Mouse (Mus musculus) midbrain, embryonic 14.5 days (tissue): Measurements from ENCODE around the gene LTO1. TPM values are rescaled to one million over a fixed set of nuclear protein-coding genes. Genes with fewer than 3 reads are reported as not detected.
"Not testable (repeated sequence)": the region's sequence is repeated elsewhere in the genome, so short reads cannot be mapped to it uniquely, and the experiment has no call there.

Experiments used
- ATAC-seq: fragments of 200-750 bp; cut with Nextera tagmentation; 2 replicates; pipeline ENCODE4 v1.8.0; 2017; ENCODE audit warnings: moderate number of reproducible peaks, moderate library complexity; ENCODE audit not compliant: low FRiP score, low TSS enrichment
- DNase-seq: peaks from one replicate; pipeline ENCODE4 v3.0.0-alpha.2; 2015
- H3K27ac ChIP-seq: fragments of 300-500 bp; sonication (generic); replicated peaks from 2 replicates; pipeline ENCODE4 v1.5.1; 2014; ENCODE audit warnings: mild to moderate bottlenecking, low read depth, low read length, moderate library complexity
- H3K27me3 ChIP-seq: fragments of 300-500 bp; sonication (generic); 2 replicates; pipeline ENCODE4 v1.6.1; 2014; ENCODE audit warnings: low read length, control low read depth, mixed read lengths; ENCODE audit not compliant: control insufficient read depth, insufficient read depth
- H3K36me3 ChIP-seq: fragments of 300-500 bp; sonication (generic); 2 replicates; pipeline ENCODE4 v1.6.1; 2014; ENCODE audit warnings: low read length, control low read depth; ENCODE audit not compliant: control insufficient read depth, insufficient read depth
- H3K4me1 ChIP-seq: fragments of 300-500 bp; sonication (generic); 2 replicates; pipeline ENCODE4 v1.6.1; 2014; ENCODE audit warnings: mild to moderate bottlenecking, antibody characterized with exemption, low read length, control low read depth; ENCODE audit not compliant: control insufficient read depth, insufficient read depth
- H3K4me2 ChIP-seq: fragments of 300-500 bp; sonication (generic); 2 replicates; pipeline ENCODE4 v1.6.1; 2014; ENCODE audit warnings: mild to moderate bottlenecking, low read length, moderate library complexity
- H3K4me3 ChIP-seq: fragments of 300-500 bp; sonication (generic); replicated peaks from 2 replicates; pipeline ENCODE4 v1.5.1; 2014; ENCODE audit warnings: low read depth, low read length
- H3K9ac ChIP-seq: fragments of 300-500 bp; sonication (generic); replicated peaks from 2 replicates; pipeline ENCODE4 v1.6.1; 2014; ENCODE audit warnings: mild to moderate bottlenecking, low read length, moderate library complexity
- H3K9me3 ChIP-seq: fragments of 300-500 bp; sonication (generic); 2 replicates; pipeline ENCODE4 v1.6.1; 2016; ENCODE audit warnings: low read length, control low read depth, mixed read lengths; ENCODE audit not compliant: control insufficient read depth
- WGBS: fragments of 180-500 bp; shearing (Covaris S2); extraction: QIAGEN DNeasy Blood & Tissue Kit; methylation state at CpG from one replicate; pipeline ENCODE4 v1.1.7; 2014; 5-methylcytosine and 5-hydroxymethylcytosine counted together
- polyA plus RNA-seq: library from polyadenylated mRNA; unstranded; fragments of >200 nt; fragmentation: Nextera tagmentation; extraction: Ambion mirVana; gene quantifications from 2 replicates; pipeline ENCODE4 v1.2.1, GENCODE M21; 2014

LTO1 gene
- polyA plus RNA-seq, 1 experiment from 2014 or later: 25.4 TPM

GRCm38 (mm10) chr7:144898506-144898905, 16.4 kb upstream of the LTO1 start:
- peaks cover 20% of the 10 kb centered on the region for H3K4me1 ChIP-seq
- H3K4me3 ChIP-seq: peak overlapping the region; percentile 44; the same call in 1 of the 2 replicates
- peaks cover 4% of the 10 kb centered on the region for H3K27me3 ChIP-seq
- DNase-seq: peak; percentile 20
- H3K9me3 ChIP-seq: no peaks in the 10 kb centered on the region
- WGBS: 16% methylated on average over 6 of the region's 6 CpGs
- H3K4me2 ChIP-seq: peak overlapping the region; percentile 93
- H3K9ac ChIP-seq: 0 out of 2 replicates have a peak overlapping the region, but pooled peaks have one; percentile 1
- ATAC-seq: no peak
- no peaks in the 10 kb centered on the region for H3K36me3 ChIP-seq
- H3K27ac ChIP-seq: no peak overlapping the region

GRCm38 (mm10) chr7:144905514-144905913, 9.4 kb upstream of the LTO1 start:
- ATAC-seq, H3K9ac ChIP-seq, H3K36me3 ChIP-seq, DNase-seq, H3K4me2 ChIP-seq, H3K4me3 ChIP-seq, H3K27ac ChIP-seq, H3K27me3 ChIP-seq, H3K4me1 ChIP-seq, H3K9me3 ChIP-seq: not testable (repeated sequence)
- WGBS: 96% methylated on average over 3 of the region's 3 CpGs

- Histone ChIP-seq H3K36me3 (no peaks in the 10 kb centered on the region), H3K4me1 (no peaks in the 10 kb centered on the region), H3K4me2 (peak overlapping the region; percentile 29), H3K9ac (no peak overlapping the region), H3K9me3 (no peaks in the 10 kb centered on the region), H3K27me3 (no peaks in the 10 kb centered on the region), H3K4me3 (no peak overlapping the region), H3K27ac (no peak overlapping the region)
- peak; percentile 89 for DNase-seq
- 11% methylated on average over 28 of the region's 28 CpGs for WGBS
- ATAC-seq: no peak
Observed at GRCm38 (mm10) chr7:144906708-144907397, 8.0 kb upstream of the LTO1 start.

GRCm38 (mm10) chr7:144907793-144908192, 7.1 kb upstream of the LTO1 start:
- Histone ChIP-seq H3K4me2 (no peak overlapping the region), H3K27ac (no peak overlapping the region), H3K4me1 (no peaks in the 10 kb centered on the region), H3K27me3 (no peaks in the 10 kb centered on the region), H3K9ac (no peak overlapping the region), H3K36me3 (no peaks in the 10 kb centered on the region), H3K9me3 (no peaks in the 10 kb centered on the region), H3K4me3 (no peak overlapping the region)
- ATAC-seq (no peak), DNase-seq (no peak)
- WGBS: 22% methylated on average over 8 of the region's 8 CpGs

- DNase-seq: peak; percentile 47
Observed at GRCm38 (mm10) chr7:144908705-144909104, 6.2 kb upstream of the LTO1 start.

GRCm38 (mm10) chr7:144911121-144911520, 3.8 kb upstream of the LTO1 start:
- Histone ChIP-seq H3K4me1 (peaks cover 7% of the 10 kb centered on the region), H3K27me3 (no peaks in the 10 kb centered on the region), H3K36me3 (no peaks in the 10 kb centered on the region), H3K9ac (no peak overlapping the region), H3K4me2 (no peak overlapping the region), H3K9me3 (no peaks in the 10 kb centered on the region), H3K27ac (no peak overlapping the region), H3K4me3 (no peak overlapping the region)
- no peak for DNase-seq
- 91% methylated on average over 1 of the region's 1 CpGs for WGBS
- no peak for ATAC-seq

More at GRCm38 (mm10) chr7:144908705-144909104, 6.2 kb upstream of the LTO1 start:
- Histone ChIP-seq H3K4me3 (no peak overlapping the region), H3K9ac (no peak overlapping the region), H3K36me3 (no peaks in the 10 kb centered on the region), H3K4me2 (no peak overlapping the region), H3K27ac (no peak overlapping the region), H3K4me1 (no peaks in the 10 kb centered on the region), H3K9me3 (no peaks in the 10 kb centered on the region), H3K27me3 (no peaks in the 10 kb centered on the region)
- 42% methylated on average over 7 of the region's 7 CpGs for WGBS
- ATAC-seq: no peak

- no peak for DNase-seq
- 66% methylated on average over 4 of the region's 4 CpGs for WGBS
Observed at GRCm38 (mm10) chr7:144912897-144913296, 2.0 kb upstream of the LTO1 start.

GRCm38 (mm10) chr7:144914296-144914947, 478 bp upstream of the LTO1 start:
- Histone ChIP-seq H3K4me2 (peak overlapping the region; percentile 90), H3K4me3 (peak overlapping the region; percentile 70), H3K27ac (peak overlapping the region; percentile 88), H3K27me3 (no peaks in the 10 kb centered on the region), H3K9ac (peak overlapping the region; percentile 80), H3K4me1 (peaks cover 8% of the 10 kb centered on the region), H3K9me3 (no peaks in the 10 kb centered on the region), H3K36me3 (peaks cover 25% of the 10 kb centered on the region)
- peak; percentile 66 for DNase-seq
- 5% methylated on average over 17 of the region's 17 CpGs for WGBS
- ATAC-seq: peak; percentile 91

More at GRCm38 (mm10) chr7:144912897-144913296, 2.0 kb upstream of the LTO1 start:
- no peak for ATAC-seq
- no peak overlapping the region for H3K4me2 ChIP-seq
- no peak overlapping the region for H3K4me3 ChIP-seq
- H3K27me3 ChIP-seq: no peaks in the 10 kb centered on the region
- H3K9me3 ChIP-seq: no peaks in the 10 kb centered on the region
- H3K9ac ChIP-seq: no peak overlapping the region
- no peak overlapping the region for H3K27ac ChIP-seq
- H3K36me3 ChIP-seq: peaks cover 11% of the 10 kb centered on the region; the same call in 1 of the 2 replicates
- peaks cover 8% of the 10 kb centered on the region for H3K4me1 ChIP-seq

- H3K4me2 ChIP-seq: no peak overlapping the region
- H3K4me1 ChIP-seq: peaks cover 8% of the 10 kb centered on the region
- H3K9ac ChIP-seq: no peak overlapping the region
- WGBS: 73% methylated on average over 1 of the region's 1 CpGs
- H3K27ac ChIP-seq: no peak overlapping the region
- DNase-seq (no peak), ATAC-seq (no peak)
- H3K27me3 ChIP-seq: no peaks in the 10 kb centered on the region
- H3K4me3 ChIP-seq: no peak overlapping the region
- no peaks in the 10 kb centered on the region for H3K9me3 ChIP-seq
- H3K36me3 ChIP-seq: peaks cover 60% of the 10 kb centered on the region
Observed at GRCm38 (mm10) chr7:144918823-144919222, 3.9 kb downstream of the LTO1 start.
